Mouse (Mus musculus) retina, postnatal 1 day (tissue): ENCODE measurements around the gene Olfr76.
"Not testable (repeated sequence)": the region's sequence is repeated elsewhere in the genome, so short reads cannot be mapped to it uniquely, and the experiment has no call there.

Experiments used
- DNase-seq: peaks from one replicate; pipeline ENCODE4 v3.0.0-alpha.2; 2012

Olfr76 gene

DNA sequence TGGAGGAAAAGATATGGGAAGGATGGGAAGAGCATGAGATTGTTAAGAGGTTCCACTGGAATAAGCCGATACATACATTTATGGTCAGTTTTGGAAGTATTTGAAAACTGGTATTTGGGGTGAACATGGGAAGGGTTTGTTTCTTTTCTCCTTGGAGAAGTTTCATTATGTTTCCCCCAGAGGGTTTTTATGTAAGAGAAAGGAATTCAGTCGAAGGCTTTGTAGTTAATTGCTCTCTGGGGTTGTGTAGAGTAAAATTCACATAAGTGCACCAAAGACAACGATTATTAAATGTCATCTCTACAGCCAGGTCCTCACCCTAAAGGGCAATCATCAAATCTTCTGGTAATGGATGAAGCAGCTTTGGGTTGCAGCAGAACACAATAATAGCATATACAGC, at the start of gene Olfr76:
Gene Olfr76 (minus strand): TSS at position 101 of the 400 bp plus-strand sequence.
- no peak for DNase-seq

GRCm38 (mm10) chr19:12170062-12170599, 47.1 kb upstream of the Olfr76 start, which contains the start of gene Olfr1555-ps1:
Gene Olfr1555-ps1, minus strand, starts transcription at chr19:12170112.
- DNase-seq: not testable (repeated sequence)

DNA sequence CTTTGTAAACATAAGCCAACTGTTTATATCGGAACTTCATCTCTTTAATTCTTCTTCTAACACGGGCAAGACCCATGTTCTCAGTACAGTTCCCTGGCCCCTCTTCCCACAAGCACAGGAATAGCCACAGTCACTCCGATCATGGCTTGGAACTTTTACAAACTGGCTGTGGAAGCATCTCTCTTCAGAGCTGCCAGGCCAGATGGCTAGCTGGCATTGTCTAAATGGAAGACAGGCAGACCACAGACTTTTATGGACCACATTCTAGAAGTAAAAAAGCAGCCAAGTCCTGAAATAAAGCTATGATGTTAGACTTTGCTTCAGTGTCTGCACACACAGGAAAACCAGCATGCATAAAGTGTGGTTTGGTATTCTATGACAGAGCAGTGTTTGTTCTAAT, 22.4 kb upstream of the Olfr76 start:
- no peak for DNase-seq

GRCm38 (mm10) chr19:12143356-12143755, 20.4 kb upstream of the Olfr76 start:
- no peak for DNase-seq

GRCm38 (mm10) chr19:12134289-12134688, 11.3 kb upstream of the Olfr76 start:
- peak; percentile 44 for DNase-seq

DNA sequence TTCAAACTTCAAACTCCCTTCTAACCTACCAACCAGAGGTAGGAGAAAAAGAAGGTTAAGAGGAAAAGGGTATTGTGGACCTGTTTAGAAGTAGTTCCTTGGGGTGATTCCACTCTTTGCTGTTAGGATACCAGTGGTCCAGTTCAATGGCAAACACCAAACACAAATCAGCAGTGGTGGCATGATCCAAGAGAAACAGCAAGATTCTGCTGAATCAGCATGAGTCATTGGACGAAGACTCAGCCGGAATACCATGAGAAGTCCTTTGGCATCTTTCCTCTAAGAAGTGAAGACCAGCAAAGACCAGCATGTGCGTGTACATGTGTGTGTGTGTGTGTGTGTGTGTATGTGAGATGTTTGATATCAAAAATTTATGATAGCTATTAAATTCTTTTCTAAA, 6.5 kb downstream of the Olfr76 start:
- DNase-seq: no peak

GRCm38 (mm10) chr19:12115797-12116196, 7.2 kb downstream of the Olfr76 start, which contains the start of gene Olfr1428:
Gene Olfr1428, minus strand, starts transcription at chr19:12115897.
- DNase-seq: no peak

DNA sequence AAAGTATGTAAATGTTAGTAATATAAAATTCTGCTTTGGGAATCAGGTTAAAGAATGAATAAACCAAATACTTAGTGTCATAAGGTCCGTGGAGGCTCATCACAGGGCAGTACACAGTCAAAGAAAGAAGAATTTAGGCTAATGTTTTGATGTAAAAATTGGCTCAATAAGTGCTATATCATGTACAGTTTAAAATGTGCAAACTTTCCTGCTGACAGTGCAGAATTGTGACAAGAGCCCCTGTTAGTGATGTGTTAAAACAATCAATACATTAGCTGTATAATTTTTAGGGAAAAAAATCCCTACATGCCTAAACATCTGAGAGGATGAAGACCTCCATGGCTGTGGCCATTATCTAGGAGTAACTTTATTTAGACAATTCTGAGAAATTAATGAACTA, 9.2 kb downstream of the Olfr76 start:
- DNase-seq: no peak

GRCm38 (mm10) chr19:12104541-12104940, 18.5 kb downstream of the Olfr76 start:
- DNase-seq: no peak

DNA sequence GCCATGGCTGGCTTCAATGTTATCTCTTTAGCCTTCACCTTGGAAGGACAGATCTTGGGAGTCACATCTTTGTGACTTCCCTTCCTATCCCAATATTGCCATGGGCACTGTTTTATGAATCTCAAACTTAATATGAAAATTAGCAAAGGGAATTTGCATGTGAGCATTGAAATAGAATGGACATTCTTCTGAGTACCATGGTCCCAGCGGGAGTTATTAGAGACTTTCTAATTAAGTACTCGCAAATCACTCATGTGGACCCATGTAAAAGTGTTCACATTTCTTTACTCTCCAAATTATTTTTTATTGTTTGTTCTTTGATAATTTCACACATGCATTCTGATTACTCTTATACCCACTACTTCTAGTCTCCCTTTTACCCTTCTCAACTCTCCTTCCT, 19.8 kb downstream of the Olfr76 start, which contains the start of gene Olfr1427:
Gene Olfr1427 (minus strand): TSS at position 101 of the 400 bp plus-strand sequence.
- DNase-seq: no peak

DNA sequence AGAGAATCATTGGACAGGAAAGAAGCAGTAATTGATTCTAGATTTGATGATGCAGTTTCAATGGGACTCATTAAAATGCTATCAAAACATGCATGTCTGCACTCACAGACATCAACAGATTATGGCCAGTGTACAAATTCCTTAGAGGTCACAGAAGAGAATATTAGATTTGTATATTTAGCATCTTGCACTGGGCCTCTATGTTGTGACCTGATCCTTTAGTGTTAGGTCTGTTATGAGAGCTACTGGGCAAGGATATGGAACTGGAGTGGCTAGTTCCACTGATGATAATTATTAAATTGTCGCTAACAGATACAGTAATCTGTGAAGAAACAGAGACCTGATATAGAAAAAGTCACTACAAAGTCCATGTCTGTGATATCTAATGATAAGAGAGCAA, 31.1 kb downstream of the Olfr76 start, which contains the start of gene Olfr1426:
Gene Olfr1426 (minus strand): TSS at position 101 of the 400 bp plus-strand sequence.
- DNase-seq: no peak

DNA sequence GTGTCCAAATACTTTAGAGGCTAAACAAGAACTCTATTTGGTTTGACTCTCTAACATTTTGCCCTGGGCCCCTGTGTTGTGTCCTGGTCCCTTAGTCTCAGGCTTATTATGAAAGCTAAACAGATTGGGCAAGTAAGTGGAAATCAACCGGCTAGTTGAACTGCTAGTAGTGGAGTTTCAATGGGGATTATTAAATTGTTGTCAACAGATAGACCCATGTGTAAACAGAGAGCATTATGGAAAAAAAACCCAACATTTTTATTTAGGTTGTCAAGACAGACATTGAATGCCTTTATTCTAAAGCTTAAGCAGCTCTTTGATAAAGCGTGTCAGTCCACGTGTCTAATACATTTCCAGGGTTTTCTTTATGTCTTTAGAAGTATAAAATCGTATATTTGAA, 45.4 kb downstream of the Olfr76 start, which contains the start of gene Olfr1425:
Gene Olfr1425 (minus strand): TSS at position 101 of the 400 bp plus-strand sequence.
- DNase-seq: not testable (repeated sequence)

- DNase-seq: not testable (repeated sequence)
These were observed 53.5 kb downstream of the Olfr76 start for GRCm38 (mm10) chr19:12069546-12069945.
